Mouse (Mus musculus) NIH3T3 (cell line): ENCODE data around the gene Rnf144b.
A peak's percentile ranks its signal among the peaks of the same experiment; 100 is the strongest.

Source experiments
- DNase-seq: peaks from one replicate; pipeline ENCODE4 v3.0.0-alpha.2; 2012; ENCODE audit warnings: low read depth

The Rnf144b gene

DNA sequence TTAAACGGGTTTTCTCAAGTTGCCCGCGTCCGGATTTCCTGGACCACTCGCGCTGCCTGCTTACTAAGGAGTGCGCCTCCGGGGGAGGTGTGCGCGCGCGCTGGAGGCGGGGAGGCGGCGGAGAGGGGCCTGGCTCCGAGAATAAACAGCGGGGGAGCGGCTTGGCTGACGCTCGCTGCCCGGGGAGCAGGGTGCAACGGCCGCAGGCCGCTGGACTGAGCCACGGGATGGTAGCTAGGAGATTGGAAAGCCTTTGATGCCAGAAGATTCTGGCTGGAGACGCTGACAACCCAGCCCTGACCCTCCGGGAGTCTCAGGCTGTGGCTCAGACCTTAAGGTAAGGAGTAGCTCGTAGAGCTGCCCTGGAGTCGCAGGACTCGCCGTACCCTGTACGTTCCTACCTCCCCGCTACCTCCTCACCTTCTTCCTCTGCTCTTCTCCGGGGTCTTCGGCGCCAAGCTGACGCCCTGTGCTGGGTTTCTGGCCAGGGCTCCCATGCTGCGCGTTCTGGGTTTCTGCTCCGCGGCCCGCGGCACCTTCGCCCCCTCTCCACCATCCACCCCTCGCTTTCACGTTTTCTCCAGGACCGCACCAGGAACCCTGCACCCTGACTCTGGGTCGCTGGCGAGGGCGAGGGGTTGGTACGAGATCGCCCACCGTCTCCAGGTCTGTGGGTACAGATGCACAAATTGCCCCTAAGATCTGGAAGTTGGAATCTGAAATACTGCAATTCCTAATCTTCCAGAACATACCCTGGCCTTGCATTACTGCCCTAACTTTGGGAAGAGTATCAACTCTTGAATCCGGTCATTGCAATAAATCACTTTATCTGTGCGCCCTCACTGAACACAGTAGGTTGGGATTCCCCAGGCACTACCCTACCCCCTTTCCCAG is at the start of gene Rnf144b:
Gene Rnf144b (plus strand): TSS at position 120 of the 894 bp plus-strand sequence.
- DNase-seq: no peak

DNA sequence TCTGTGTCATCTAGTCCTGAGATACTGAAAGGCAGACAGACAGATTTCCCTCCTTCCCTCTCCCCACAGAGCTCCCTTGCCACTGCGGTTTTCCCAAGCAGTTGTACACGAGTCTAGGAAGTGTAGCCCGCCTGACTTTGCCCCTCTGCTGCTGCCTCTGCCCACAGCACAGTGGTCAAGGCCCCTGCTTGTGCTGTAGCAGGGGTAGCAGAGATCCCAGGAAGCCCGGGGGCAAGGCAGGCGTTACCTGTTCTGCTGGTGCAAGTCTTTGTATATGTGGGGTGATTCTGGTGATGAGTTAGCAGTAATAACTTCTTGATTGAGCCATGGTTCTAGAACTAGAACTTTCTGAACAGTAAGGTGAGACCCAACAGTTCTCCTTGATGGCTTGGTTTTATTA is 46.3 kb upstream of the Rnf144b start:
- DNase-seq: no peak

DNA sequence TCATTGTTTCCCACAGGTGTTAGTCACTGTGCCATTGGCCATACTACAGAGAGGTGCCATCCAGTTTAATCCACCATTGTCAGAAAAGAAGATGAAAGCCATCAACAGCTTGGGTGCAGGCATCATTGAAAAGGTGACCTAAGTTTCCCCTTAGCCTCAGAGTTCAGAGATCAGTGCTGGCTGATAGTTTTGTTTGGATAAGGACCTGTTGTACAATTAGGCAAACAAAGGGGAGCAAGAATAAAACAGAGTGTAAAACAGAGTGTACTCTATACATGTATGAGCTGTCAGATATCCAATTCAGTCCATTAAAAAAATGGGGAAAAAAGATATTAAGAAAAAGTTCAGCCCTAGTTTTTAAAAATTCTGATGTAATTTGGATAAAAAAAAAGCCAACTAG is 45.1 kb upstream of the Rnf144b start:
- DNase-seq: no peak

DNA sequence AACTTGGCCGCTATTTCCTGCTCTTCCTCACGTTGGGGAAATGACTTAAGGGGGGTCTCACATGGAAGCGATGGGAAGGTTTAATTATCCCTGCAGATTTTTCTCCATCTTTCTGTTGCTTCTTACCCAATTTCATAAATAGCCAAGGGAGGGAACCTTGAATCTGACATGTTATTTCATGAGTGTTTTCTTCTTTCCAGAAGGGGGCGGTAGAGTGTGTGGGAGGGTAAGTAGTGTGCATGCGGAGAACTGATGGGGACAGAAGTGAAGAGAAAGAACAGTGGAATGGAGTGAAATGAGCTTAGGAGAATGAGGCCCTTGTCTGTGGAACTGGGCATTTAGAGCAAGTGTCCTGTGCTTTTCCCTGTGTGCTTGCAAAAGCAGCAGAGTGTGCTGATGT is 43.7 kb upstream of the Rnf144b start:
- peak; percentile 36 for DNase-seq

DNA sequence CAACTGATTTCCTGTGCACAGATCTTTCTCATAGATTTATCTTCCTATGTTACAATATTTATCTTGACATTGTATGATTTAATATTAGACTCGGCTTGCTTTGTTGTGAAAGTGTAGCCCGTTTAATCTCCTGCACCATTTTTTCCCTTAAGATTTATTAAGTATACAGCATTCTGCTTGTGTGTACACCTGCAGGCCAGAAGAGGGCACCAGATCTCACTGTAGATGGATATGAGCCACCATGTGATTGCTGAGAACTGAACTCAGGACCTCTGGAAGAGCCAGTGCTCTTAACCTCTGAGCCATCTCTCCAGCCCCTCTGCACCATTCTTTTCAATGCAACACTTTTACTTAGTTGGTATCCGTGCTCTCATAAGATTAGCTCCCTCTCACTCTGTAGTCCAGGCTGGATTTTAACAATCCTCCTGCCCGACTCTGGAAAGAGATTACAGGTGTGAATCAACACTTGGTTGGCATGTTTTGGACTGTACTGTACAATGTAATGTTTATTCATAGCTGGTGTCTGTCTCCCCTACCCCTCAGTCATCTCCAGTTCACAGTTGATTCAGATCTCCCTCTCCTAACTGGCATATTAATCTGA is 41.5 kb upstream of the Rnf144b start:
- DNase-seq: peak; percentile 19

DNA sequence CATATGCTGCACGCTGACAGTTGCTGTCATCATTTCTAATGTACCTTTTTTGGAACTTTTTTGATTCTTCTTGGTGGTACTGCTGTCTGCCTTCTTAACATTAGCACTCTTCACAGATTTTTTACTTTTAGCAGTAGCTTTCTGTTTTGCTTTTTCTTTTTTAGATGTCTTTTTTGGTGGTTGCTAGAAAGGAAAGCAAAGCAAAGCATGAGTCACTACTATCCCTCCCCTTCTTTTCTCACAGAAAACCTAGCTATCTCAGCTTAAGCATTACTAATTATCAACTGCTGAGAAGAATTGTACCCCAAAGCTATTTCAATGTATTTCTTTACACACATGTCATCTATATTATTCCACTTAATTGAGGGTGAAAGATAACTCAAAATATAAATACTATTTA is 34.0 kb upstream of the Rnf144b start:
- DNase-seq: no peak

DNA sequence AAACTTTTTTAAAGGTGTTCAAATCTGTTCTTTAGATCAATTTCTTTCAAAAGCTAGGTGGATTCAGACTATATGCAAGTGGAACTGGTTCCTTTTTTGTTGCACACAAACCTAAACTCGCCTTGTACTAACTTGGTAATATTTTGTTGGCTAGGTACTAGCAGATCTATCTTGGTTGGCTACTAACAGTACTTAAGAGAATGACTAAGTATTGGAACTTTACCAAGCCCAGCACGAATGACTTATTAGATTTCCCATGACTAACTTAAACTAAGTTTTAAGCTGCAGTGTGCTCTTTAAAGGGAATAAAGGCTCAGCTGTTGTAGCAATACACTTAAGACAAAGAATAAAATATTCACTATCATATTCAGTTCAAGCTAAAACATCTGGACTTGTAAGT is 33.2 kb upstream of the Rnf144b start:
- peak; percentile 73 for DNase-seq

DNA sequence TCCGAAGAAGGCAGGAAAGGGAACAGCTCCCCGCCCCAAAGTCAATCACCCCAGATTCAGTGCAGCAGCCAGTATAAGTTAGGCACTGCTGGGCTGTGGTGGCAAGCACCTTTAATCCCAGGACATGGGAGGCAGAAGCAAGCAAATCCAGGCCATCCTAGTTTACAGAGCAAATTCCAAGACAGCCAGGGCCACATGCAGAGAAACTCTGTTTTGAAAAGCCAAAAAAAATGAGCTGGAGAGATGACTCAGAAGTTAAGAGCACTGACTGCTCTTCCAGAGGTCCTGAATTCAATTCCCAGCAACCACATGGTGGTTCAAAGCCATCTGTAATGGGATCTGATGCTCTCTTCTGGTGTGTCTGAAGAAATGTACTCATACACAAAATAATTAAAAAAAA is 28.7 kb upstream of the Rnf144b start:
- DNase-seq: peak; percentile 53

DNA sequence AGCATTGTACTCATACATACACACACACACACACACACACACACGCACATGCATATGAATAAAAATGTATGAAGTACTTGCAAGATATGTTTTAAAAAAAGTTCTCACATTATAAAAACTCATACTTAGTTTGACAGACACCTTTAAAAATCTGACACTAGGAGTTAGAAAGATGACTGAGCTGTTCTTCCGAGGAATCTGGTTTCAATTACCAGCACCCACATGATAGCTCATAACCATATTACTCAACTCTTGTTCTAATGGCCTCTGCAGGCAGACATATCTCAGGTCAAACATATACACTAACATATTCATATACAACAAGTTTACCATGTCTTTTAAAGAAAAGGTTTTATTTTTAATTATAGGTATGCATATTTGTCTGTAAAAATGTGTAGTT is 25.9 kb upstream of the Rnf144b start:
- peak; percentile 71 for DNase-seq

DNA sequence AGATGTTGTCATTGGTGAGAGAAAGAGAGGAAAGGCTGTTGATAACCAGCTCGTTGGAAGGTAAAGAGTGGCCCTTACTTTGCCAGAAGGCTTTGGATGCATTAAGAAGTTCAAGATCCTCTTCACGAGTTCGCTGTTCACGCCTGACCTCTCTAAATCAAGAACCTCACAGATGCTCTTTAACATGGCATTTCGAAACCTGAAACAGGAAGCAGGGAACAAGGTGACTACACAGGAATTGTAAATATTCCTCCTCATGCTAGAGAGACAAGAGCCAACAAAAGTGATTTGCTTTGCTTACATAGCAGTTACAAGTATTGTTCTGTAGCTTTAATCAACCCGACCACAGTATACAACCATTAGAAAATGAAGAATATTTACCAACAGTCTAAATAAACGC is 23.2 kb upstream of the Rnf144b start:
- no peak for DNase-seq

DNA sequence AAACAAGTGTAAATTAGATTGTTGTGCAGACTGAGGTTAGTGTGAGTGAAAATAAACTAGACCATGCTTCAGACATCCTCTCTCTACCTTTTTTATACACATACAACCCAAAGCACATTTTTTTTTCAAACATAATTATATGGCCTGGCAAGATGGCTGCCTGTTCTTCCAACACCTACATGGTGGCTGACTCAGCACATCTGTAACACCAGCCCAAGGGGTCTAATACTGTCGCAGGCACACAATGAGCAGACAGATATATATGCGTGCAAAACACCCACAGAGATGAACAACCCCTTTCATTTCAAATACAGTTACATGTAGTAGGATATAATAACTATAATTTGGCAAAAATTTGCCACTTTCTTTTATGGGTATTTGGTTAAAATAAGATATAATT is 21.9 kb upstream of the Rnf144b start:
- no peak for DNase-seq

DNA sequence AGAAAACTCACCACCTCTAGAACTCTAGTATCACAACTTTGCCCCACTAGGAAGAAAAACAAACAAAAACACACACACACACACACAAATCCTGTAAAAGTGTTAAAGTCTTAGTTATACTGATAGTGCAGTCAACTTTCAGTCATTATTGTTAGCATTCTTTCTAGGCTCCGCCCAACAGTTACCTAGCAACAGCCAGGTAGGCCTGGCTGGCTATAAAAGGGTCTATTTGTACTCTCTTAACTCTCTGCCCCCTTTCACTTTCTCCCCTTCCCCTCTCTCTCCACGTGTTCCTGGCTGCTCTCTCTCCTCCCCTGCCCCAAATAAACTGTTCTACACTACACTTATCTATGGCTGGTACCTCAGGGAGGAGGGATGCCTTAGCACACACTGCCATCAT is 18.3 kb upstream of the Rnf144b start:
- DNase-seq: no peak

DNA sequence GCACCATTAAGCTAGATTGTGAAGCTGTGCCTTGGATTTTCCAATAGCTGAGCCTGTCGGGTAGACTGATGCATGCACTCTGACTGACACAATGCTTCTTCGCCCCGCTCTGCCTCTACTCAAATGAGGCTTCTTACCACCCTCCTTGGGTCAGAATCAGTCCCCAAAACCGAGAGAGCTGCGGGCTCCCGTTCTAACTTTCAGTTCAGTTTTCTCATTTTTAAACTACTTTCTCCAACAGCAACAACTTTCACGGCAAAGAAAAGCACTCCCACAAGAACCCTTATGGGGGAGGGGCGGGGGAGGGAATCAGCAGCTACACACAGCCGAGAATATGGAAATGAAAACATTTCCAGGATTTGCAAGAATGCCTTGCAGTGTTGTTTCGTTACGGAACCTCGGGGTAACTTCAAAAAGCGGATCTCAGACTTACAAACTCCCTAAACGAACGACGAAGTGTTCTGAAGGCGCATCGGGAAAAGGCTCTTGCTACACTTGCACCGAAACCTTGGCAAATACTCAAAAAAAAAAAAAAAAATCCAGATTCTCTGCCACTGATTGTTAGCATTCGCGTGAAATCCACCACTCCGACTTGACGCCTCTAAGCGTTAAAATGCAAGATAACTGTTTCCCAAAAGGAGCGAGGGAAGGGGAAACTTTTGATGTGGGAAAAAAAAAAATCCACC is 17.5 kb upstream of the Rnf144b start:
- DNase-seq: peak; percentile 76

DNA sequence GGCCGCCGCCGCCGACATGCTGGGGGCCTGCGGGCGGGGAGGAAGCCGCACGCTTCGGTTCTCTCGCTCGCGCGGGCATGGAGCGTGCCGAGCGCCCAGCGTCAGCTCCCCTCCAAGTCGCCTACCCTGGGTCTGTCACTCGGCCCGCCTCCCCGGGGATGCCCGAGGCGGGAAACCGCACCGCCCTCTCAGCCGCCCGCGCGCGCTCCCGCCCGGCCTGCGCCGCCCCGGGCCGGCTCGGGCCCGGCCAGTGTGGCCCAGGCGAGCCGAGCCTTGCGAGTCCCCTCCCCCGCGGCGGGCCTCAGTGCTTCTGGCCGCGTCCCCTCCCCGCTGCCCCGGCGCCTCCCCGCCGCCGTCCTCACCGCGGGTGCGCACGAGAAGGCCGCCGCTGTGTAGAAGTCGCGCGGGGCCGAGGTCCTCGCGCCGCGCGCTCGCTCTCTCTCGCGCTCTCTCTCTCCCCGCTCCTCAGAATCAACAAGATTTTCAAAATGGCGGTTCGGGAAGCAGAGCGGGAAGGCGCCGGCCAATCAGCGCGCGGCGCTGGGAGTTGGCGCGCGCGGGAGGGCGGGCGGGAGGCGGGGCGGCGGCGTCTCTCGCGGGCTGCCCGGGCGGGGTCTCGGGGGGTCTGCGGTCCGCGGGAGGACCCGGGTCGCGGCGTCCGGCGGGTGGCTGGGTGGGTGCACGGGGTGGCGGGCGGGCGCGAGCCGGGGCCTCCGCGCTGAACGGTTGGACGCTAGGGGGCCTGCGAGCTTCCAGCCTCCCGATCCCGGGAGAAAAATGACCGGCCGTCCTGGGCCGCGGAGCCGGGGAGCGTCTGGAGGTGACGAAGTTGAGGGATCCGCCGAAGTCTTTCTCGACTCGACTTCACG is 16.5 kb upstream of the Rnf144b start, which contains the start of gene Dek:
Gene Dek (minus strand): TSS at position 491 of the 869 bp plus-strand sequence.
- DNase-seq: peak; percentile 90

DNA sequence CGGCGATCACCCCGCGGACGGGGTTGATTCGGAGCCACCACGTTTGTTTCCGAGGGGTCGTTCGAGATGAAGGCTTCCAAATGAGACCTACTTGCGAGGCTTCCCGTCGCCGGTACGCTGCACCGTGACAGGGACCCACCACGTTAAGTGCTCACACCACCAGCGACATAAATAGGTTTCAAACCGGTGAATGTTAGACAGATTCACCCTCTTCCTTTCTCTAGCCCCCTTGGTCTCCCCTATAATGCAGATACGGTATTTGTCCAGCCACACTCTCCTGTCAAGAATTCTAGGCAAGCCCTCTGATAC is 15.9 kb upstream of the Rnf144b start:
- no peak for DNase-seq

DNA sequence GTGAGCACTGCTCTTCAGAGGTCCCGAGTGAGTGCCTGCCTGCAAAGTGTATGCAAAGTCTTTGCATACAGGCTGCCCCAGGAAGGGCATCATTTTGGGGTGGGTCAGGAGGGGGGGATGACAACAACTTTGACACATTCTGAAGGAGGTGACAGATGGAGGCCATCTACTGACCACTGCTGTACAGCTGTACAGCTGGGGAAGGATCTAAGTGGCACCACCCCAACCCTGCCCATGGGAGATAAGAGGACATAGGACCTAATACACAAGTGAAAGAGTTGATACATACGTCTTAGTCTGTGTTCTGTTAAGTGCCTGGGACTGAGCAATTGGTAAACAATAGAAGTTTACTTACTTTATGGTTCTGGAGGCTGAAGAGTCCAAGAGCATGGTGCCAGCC is 13.2 kb upstream of the Rnf144b start:
- no peak for DNase-seq

DNA sequence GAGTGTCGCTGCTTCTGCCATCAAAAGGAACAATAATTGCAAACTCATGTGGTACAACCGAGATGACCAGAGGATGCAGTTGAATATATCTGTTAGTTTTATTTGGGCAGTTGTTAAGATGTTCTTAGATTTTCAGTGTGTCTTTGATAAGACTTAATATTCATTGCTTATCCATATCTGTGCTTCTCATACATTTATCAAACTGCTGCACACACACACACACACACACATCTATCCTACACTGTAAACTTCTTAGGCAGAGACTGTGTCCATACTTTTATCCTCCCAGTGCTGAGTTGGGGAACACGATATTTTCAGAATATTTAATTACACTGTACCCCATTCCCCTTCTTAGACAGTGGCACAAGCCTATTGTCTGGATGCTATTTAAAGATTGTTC is 11.3 kb upstream of the Rnf144b start:
- no peak for DNase-seq

DNA sequence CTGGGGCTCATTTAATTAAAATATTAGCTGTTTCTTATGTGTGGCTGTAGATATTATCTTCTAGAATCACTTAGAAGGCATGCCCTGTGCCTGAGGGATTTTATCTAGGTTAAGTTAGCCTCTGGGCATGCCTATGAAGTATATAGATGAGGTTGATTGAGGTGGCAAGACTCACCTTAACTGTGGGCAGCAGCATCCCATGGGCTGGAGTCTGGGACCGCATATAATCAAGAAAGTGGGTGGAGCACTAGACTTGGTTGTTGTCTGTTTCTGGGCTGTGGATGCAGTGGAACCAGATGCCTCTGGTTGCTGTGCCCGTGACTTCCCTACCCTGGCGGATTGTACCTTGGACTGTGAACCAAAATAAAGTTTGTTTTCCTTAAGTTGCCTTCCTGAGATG is 10.4 kb upstream of the Rnf144b start:
- no peak for DNase-seq

DNA sequence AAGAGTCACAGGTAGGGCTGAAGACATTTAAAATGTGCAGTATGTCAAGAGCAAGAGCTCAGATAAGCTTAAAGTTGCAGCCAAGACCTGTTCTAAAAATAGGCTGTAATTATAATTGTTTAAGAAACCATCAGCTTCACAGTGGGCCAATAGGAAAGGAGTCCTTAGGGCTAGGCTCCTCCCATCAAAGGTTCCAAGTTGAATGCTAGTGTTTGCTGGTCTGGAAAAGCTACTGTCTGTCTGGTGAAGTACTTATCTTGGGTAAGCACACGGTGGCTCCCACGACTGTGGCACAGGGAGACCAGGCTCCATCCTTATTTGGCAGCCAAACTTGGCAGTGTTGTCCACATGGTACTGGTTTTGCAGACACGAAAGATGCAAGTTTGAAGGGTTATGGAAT is 9.5 kb upstream of the Rnf144b start:
- no peak for DNase-seq

DNA sequence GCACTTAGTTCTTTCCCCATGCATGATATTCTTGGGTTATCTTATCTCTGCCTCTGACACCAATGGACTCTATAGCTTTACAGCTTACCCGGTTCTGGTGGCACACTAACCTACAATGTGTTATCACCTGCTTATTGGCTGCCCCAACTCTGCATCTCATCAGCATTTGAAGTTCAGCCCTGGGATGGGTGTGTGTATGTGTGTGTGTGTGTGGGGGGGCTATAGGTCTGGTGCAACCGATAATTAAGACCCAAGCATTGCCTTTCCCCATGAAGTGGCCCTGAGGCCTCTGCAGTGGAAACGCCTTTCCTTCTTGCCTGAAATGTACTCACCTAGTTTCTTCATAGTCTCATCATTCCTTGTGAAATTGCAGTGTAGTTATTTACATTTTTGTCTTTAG is 6.5 kb upstream of the Rnf144b start:
- DNase-seq: no peak

DNA sequence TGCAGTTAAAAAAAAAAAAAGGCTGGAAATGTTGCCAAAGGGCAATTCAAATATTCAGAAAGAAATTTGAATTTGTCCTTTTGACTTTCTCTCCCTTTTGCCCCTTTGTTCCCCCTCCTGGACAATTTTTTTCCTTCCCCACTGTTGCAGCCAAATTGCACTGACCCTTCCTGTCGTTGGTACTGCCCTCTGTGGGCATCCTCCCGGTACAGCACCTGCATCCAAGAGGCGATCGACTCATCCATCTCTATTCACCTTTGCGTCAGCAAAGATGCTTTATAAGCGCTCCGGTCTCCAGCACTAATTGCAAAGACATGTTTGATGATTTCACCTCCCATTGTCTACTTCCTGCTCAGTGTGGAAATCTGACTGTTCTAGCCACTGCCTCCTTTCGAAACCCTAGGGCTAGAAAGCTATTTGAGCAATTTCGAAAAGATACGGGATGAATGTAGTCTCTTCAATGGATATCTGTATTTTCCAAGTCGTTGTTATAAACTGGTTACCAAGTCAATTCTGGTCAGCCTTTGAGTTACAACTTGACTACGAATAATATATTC is 1.0 kb upstream of the Rnf144b start:
- DNase-seq: no peak

DNA sequence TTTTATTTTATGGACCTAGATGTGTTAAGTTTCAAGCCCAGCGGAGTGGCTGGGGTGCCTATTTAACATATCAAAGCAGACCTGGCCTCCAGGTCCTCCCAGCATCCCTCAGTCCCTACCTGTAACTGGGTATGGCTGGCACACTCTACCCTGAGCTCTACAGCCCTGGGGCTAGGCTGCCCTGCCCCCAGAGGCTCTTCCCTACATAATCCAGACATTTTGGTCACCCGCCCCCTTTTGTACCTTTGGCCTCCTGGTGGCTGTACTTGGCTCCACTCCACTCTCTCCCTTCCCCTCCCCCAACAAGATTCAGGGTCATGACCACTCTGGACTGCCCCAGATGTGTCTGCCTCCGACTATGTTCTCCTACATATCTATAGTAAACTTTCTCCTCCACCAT is 2.0 kb downstream of the Rnf144b start:
- no peak for DNase-seq
